Mouse (Mus musculus) adrenal gland, postnatal 14 days (tissue): Measurements from ENCODE around the gene Smad3. TPM values are rescaled to one million over a fixed set of nuclear protein-coding genes. Genes with fewer than 3 reads are reported as not detected.

Experiments used
- DNase-seq: peaks from one replicate; pipeline ENCODE4 v3.0.0; 2021; ENCODE audit warnings: mixed read lengths
- total RNA-seq: library from RNA; stranded (reverse); gene quantifications from 2 replicates; pipeline ENCODE4 v1.2.3, GENCODE M21; 2021

The Smad3 gene
- total RNA-seq, 1 experiment from 2014 or later = 26.5 TPM

- peak; percentile 54 for DNase-seq
Observed at GRCm38 (mm10) chr9:63699145-63699544, 58.6 kb downstream of the Smad3 start.

- DNase-seq = no peak
Observed at GRCm38 (mm10) chr9:63698320-63699045, 59.3 kb downstream of the Smad3 start.

- no peak for DNase-seq
Observed at GRCm38 (mm10) chr9:63697606-63698005, 60.2 kb downstream of the Smad3 start.

GRCm38 (mm10) chr9:63696463-63697105, 61.2 kb downstream of the Smad3 start:
- DNase-seq = peak; percentile 61

GRCm38 (mm10) chr9:63691960-63692359, 65.8 kb downstream of the Smad3 start:
- DNase-seq = no peak

GRCm38 (mm10) chr9:63690511-63690910, 67.3 kb downstream of the Smad3 start:
- no peak for DNase-seq

- DNase-seq = no peak
Observed at GRCm38 (mm10) chr9:63687413-63688015, 70.3 kb downstream of the Smad3 start.

- DNase-seq = no peak
Observed at GRCm38 (mm10) chr9:63685352-63685751, 72.4 kb downstream of the Smad3 start.

- DNase-seq = no peak
Observed at GRCm38 (mm10) chr9:63684277-63684676, 73.5 kb downstream of the Smad3 start.

GRCm38 (mm10) chr9:63682943-63683342, 74.9 kb downstream of the Smad3 start:
- no peak for DNase-seq

GRCm38 (mm10) chr9:63682301-63682700, 75.5 kb downstream of the Smad3 start:
- DNase-seq = no peak

- peak; percentile 60 for DNase-seq
Observed at GRCm38 (mm10) chr9:63678076-63678475, 79.7 kb downstream of the Smad3 start.

GRCm38 (mm10) chr9:63677621-63678020, 80.2 kb downstream of the Smad3 start:
- DNase-seq = peak; percentile 43

- peak; percentile 49 for DNase-seq
Observed at GRCm38 (mm10) chr9:63674613-63675012, 83.2 kb downstream of the Smad3 start.

GRCm38 (mm10) chr9:63673494-63673805, 84.3 kb downstream of the Smad3 start:
- no peak for DNase-seq

GRCm38 (mm10) chr9:63672797-63673493, 84.8 kb downstream of the Smad3 start:
- DNase-seq = peak; percentile 25

GRCm38 (mm10) chr9:63669816-63670215, 88.0 kb downstream of the Smad3 start:
- DNase-seq = no peak

- no peak for DNase-seq
Observed at GRCm38 (mm10) chr9:63668621-63669020, 89.2 kb downstream of the Smad3 start.

GRCm38 (mm10) chr9:63667373-63667724, 90.4 kb downstream of the Smad3 start:
- no peak for DNase-seq

GRCm38 (mm10) chr9:63666612-63667372, 91.0 kb downstream of the Smad3 start:
- peak; percentile 70 for DNase-seq

- DNase-seq = peak; percentile 64
Observed at GRCm38 (mm10) chr9:63664792-63665646, 92.8 kb downstream of the Smad3 start.
